Mouse (Mus musculus) limb, embryonic 10.5 days (tissue): ENCODE results near the gene Jakmip3. TPM values are rescaled to one million over a fixed set of nuclear protein-coding genes. Genes with fewer than 3 reads are reported as not detected.

ENCODE experiments used
- DNase-seq: peaks from one replicate; pipeline ENCODE4 v3.0.0-alpha.2; 2017; ENCODE audit warnings: low spot score
- H3K27ac ChIP-seq: fragments of 300-500 bp; sonication (generic); 2 replicates; pipeline ENCODE4 v1.5.1; 2016; ENCODE audit warnings: mild to moderate bottlenecking
- H3K27me3 ChIP-seq: fragments of 300-500 bp; sonication (generic); 2 replicates; pipeline ENCODE4 v1.6.1; 2016; ENCODE audit warnings: low read depth, mild to moderate bottlenecking; ENCODE audit not compliant: poor library complexity, severe bottlenecking
- H3K36me3 ChIP-seq: fragments of 300-500 bp; sonication (generic); 2 replicates; pipeline ENCODE4 v1.6.1; 2016; ENCODE audit warnings: mild to moderate bottlenecking, moderate library complexity
- H3K4me1 ChIP-seq: fragments of 300-500 bp; sonication (generic); 2 replicates; pipeline ENCODE4 v1.6.1; 2016
- H3K4me3 ChIP-seq: fragments of 300-500 bp; sonication (generic); 2 replicates; pipeline ENCODE4 v1.5.1; 2016; ENCODE audit warnings: mild to moderate bottlenecking, moderate library complexity
- H3K9me3 ChIP-seq: fragments of 300-500 bp; sonication (generic); replicated peaks from 2 replicates; pipeline ENCODE4 v1.6.1; 2016; ENCODE audit warnings: mild to moderate bottlenecking
- WGBS: fragments of 180-500 bp; shearing (Covaris S2); methylation state at CpG from one replicate; pipeline ENCODE4 v1.1.7; 2016; 5-methylcytosine and 5-hydroxymethylcytosine counted together
- polyA plus RNA-seq: library from polyadenylated mRNA; unstranded; fragments of >200 nt; fragmentation: Nextera tagmentation; extraction: Ambion mirVana; gene quantifications from 2 replicates; pipeline ENCODE4 v1.2.1, GENCODE M21; 2016

The Jakmip3 gene
- 0.15 TPM in 1 of 2 replicates, not detected in the other for polyA plus RNA-seq

- no peak within 1 kb of the TSS for H3K27ac ChIP-seq
- under 1% methylated on average over 78 of the region's 78 CpGs for WGBS
- peaks cover 13% of the 10 kb centered on the region for H3K4me1 ChIP-seq
- no peaks in the 10 kb centered on the region for H3K9me3 ChIP-seq
- peak; percentile 50 for DNase-seq
- H3K27me3 ChIP-seq: peaks cover 82% of the 10 kb centered on the region
- peak within 1 kb of the TSS; percentile 51 for H3K4me3 ChIP-seq
- no peaks in the 10 kb centered on the region for H3K36me3 ChIP-seq
Measured at GRCm38 (mm10) chr7:138940612-138941461, at the start of gene Jakmip3. Gene Jakmip3 (plus strand): TSS chr7:138940730.

GRCm38 (mm10) chr7:138898122-138898521, 42.4 kb upstream of the Jakmip3 start:
- Histone ChIP-seq H3K36me3 (peaks cover 66% of the 10 kb centered on the region), H3K27me3 (no peaks in the 10 kb centered on the region), H3K4me1 (no peaks in the 10 kb centered on the region), H3K4me3 (no peak overlapping the region), H3K9me3 (no peaks in the 10 kb centered on the region), H3K27ac (no peak overlapping the region)
- WGBS: 73% methylated on average over 2 of the region's 2 CpGs
- DNase-seq: no peak

GRCm38 (mm10) chr7:138898743-138899142, 41.8 kb upstream of the Jakmip3 start:
- DNase-seq: no peak
- Histone ChIP-seq H3K27ac (no peak overlapping the region), H3K9me3 (no peaks in the 10 kb centered on the region), H3K4me1 (no peaks in the 10 kb centered on the region), H3K4me3 (no peak overlapping the region), H3K27me3 (no peaks in the 10 kb centered on the region), H3K36me3 (peaks cover 60% of the 10 kb centered on the region)
- WGBS: 91% methylated on average over 4 of the region's 4 CpGs

- DNase-seq: no peak
- Histone ChIP-seq H3K4me1 (peaks cover 26% of the 10 kb centered on the region), H3K36me3 (peaks cover 16% of the 10 kb centered on the region; the same call in 1 of the 2 replicates), H3K4me3 (no peak overlapping the region), H3K27ac (no peak overlapping the region), H3K27me3 (no peaks in the 10 kb centered on the region), H3K9me3 (no peaks in the 10 kb centered on the region)
- WGBS: 80% methylated on average over 7 of the region's 7 CpGs
Measured at GRCm38 (mm10) chr7:138903886-138904435, 36.6 kb upstream of the Jakmip3 start.

GRCm38 (mm10) chr7:138906441-138906840, 34.1 kb upstream of the Jakmip3 start:
- no peak for DNase-seq
- H3K36me3 ChIP-seq: peaks cover 7% of the 10 kb centered on the region; the same call in 1 of the 2 replicates
- 86% methylated on average over 1 of the region's 1 CpGs for WGBS
- H3K9me3 ChIP-seq: no peaks in the 10 kb centered on the region
- no peak overlapping the region for H3K27ac ChIP-seq
- no peak overlapping the region for H3K4me3 ChIP-seq
- H3K27me3 ChIP-seq: no peaks in the 10 kb centered on the region
- peaks cover 36% of the 10 kb centered on the region for H3K4me1 ChIP-seq

GRCm38 (mm10) chr7:138907043-138907442, 33.5 kb upstream of the Jakmip3 start:
- Histone ChIP-seq H3K4me1 (peaks cover 36% of the 10 kb centered on the region), H3K9me3 (no peaks in the 10 kb centered on the region), H3K36me3 (peaks cover 7% of the 10 kb centered on the region; the same call in 1 of the 2 replicates), H3K4me3 (peak overlapping the region; percentile 27), H3K27me3 (no peaks in the 10 kb centered on the region), H3K27ac (peak overlapping the region; percentile 1; the same call in 1 of the 2 replicates)
- WGBS: 20% methylated on average over 7 of the region's 7 CpGs
- DNase-seq: no peak

- H3K36me3 ChIP-seq: peaks cover 7% of the 10 kb centered on the region; the same call in 1 of the 2 replicates
- no peak for DNase-seq
- H3K4me3 ChIP-seq: peak overlapping the region; percentile 77
- H3K9me3 ChIP-seq: no peaks in the 10 kb centered on the region
- H3K27ac ChIP-seq: peak overlapping the region; percentile 94; the same call in 1 of the 2 replicates
- H3K4me1 ChIP-seq: peaks cover 36% of the 10 kb centered on the region
- 51% methylated on average over 5 of the region's 5 CpGs for WGBS
- H3K27me3 ChIP-seq: no peaks in the 10 kb centered on the region
Measured at GRCm38 (mm10) chr7:138907976-138908375, 32.6 kb upstream of the Jakmip3 start.

GRCm38 (mm10) chr7:138908768-138909276, 31.7 kb upstream of the Jakmip3 start:
- Histone ChIP-seq H3K4me3 (peak overlapping the region; percentile 77), H3K36me3 (peaks cover 7% of the 10 kb centered on the region; the same call in 1 of the 2 replicates), H3K27ac (peak overlapping the region; percentile 94), H3K27me3 (no peaks in the 10 kb centered on the region), H3K4me1 (peaks cover 36% of the 10 kb centered on the region), H3K9me3 (no peaks in the 10 kb centered on the region)
- no peak for DNase-seq
- 2% methylated on average over 10 of the region's 10 CpGs for WGBS

GRCm38 (mm10) chr7:138909277-138910192, 31.0 kb upstream of the Jakmip3 start, which contains the start of gene Bnip3:
Gene Bnip3 (minus strand): TSS chr7:138909519.
- Histone ChIP-seq H3K36me3 (peaks cover 7% of the 10 kb centered on the region; the same call in 1 of the 2 replicates), H3K27ac (peak within 1 kb of the TSS; percentile 94), H3K4me1 (peaks cover 36% of the 10 kb centered on the region), H3K27me3 (no peaks in the 10 kb centered on the region), H3K4me3 (peak within 1 kb of the TSS; percentile 77), H3K9me3 (no peaks in the 10 kb centered on the region)
- DNase-seq: peak; percentile 99
- under 1% methylated on average over 61 of the region's 66 CpGs for WGBS

GRCm38 (mm10) chr7:138910193-138910562, 30.4 kb upstream of the Jakmip3 start:
- peaks cover 7% of the 10 kb centered on the region; the same call in 1 of the 2 replicates for H3K36me3 ChIP-seq
- H3K4me1 ChIP-seq: peaks cover 36% of the 10 kb centered on the region
- WGBS: 33% methylated on average over 7 of the region's 7 CpGs
- no peak for DNase-seq
- H3K27ac ChIP-seq: peak overlapping the region; percentile 94
- peak overlapping the region; percentile 77 for H3K4me3 ChIP-seq
- no peaks in the 10 kb centered on the region for H3K9me3 ChIP-seq
- no peaks in the 10 kb centered on the region for H3K27me3 ChIP-seq

GRCm38 (mm10) chr7:138913616-138914015, 26.9 kb upstream of the Jakmip3 start:
- H3K9me3 ChIP-seq: no peaks in the 10 kb centered on the region
- no peak overlapping the region for H3K27ac ChIP-seq
- DNase-seq: no peak
- WGBS: 75% methylated on average over 3 of the region's 3 CpGs
- H3K4me1 ChIP-seq: peaks cover 13% of the 10 kb centered on the region
- no peak overlapping the region for H3K4me3 ChIP-seq
- H3K36me3 ChIP-seq: no peaks in the 10 kb centered on the region
- H3K27me3 ChIP-seq: no peaks in the 10 kb centered on the region
